Mouse (Mus musculus): ENCODE data around the gene Mad1l1.

GRCm38 (mm10) chr5:140173181-140173580, 148.2 kb downstream of the Mad1l1 start:
- TF ChIP-seq CTCF (IDR thresholded peaks at IDR 0.05; ENCODE audit: extremely low read depth, insufficient read depth, insufficient read length, insufficient replicate concordance) (no peak), POLR2A (IDR thresholded peaks at IDR 0.05; ENCODE audit: low read depth, low read length) (no peak)

Measured in spleen, adult 2 months (tissue).